Mouse (Mus musculus) gastrocnemius, postnatal 25 days (tissue): ENCODE data around the gene Ift43. TPM values are rescaled to one million over a fixed set of nuclear protein-coding genes. Genes with fewer than 3 reads are reported as not detected.

Source experiments
- DNase-seq: peaks from one replicate; pipeline ENCODE4 v3.0.0; 2022
- total RNA-seq, 2 experiments: library from RNA; stranded (reverse); gene quantifications; 1 replicate in 1 of 2; 2 replicates in 1 of 2; pipeline ENCODE4 v1.2.3; 2021

Gene Ift43
- total RNA-seq, 2 experiments from 2014 or later, result 7.8 to 9.5 TPM

GRCm38 (mm10) chr12:86078176-86078552, 4.2 kb upstream of the Ift43 start:
- no peak for DNase-seq

DNA sequence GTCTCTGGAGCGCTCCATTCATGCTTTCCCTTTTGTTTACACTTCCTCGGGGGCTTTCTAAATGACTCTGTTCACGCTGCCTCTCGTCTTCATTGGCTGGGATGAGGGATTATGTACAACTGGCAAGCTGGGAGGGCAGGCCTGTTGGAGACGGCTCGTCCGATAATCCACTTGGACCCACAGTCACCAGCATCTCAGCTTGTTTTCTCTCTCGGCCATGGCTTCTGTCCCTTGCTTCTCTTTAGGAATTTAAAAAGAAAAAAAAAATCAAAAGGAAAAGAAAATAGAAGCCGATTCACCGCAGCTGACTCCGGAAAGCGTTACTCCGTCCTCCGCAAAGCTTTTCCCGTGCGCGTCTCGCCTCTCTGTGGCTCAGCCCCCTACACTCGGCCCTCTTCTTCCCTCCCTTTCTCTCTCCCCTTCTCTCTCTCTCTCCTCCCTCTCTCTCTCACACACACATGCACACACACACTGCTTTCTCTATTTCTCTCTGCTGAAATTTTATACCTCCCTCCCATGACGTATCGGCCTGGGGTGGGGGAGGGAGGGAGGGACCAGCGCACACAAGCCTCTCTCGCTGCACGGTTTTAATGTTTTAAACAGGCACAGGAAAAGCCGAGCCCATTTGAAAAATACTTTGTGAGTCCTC, 3.7 kb upstream of the Ift43 start, which contains the start of gene Tgfb3:
Gene Tgfb3, minus strand, starts transcription at position 489 of the 649 bp plus-strand sequence.
- peak; percentile 86 for DNase-seq

DNA sequence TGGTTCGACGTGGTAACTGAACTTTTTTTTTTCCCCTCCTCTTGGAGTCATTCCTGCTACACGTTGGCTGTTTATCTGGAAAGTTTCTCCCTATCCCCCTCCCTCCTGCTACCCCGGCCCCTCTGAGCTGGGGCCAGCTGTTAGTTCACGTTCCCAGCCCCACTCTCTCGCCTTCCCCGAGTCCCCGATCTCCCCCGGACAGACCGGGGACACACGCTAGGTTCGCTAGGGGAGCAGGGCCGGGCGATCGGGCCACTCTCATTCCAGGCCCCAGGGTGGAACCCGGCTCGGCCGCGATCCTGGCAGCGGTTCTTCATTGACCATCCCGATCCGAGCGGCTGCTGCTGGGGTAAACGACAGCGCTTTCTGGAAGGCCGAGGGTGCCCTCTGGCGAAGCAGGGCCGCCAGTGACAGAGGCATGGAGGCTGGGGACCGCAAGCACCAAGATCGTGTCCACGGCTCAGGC, 3.1 kb upstream of the Ift43 start:
- peak; percentile 91 for DNase-seq

DNA sequence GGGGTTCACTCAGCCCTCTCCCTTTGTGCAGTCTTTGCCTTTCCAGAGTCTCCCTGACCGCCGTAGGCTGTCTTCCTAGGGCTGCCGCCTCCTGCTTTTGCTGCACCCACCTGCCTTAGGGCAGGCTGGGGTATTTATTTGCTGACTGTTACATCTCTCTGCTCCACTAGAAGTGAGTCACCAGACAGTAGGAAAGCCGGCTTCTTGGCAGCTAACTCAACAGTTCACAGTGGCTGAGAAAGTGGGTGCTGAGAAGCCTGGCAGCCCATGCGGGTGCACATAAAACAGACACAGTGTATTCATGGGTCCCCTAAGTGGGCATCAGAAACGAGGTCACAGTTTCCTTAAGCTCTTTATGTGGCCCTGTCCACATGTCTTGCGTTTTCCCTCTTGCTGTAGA, 3.5 kb downstream of the Ift43 start:
- DNase-seq, result no peak

GRCm38 (mm10) chr12:86086550-86086949, 4.2 kb downstream of the Ift43 start:
- no peak for DNase-seq

DNA sequence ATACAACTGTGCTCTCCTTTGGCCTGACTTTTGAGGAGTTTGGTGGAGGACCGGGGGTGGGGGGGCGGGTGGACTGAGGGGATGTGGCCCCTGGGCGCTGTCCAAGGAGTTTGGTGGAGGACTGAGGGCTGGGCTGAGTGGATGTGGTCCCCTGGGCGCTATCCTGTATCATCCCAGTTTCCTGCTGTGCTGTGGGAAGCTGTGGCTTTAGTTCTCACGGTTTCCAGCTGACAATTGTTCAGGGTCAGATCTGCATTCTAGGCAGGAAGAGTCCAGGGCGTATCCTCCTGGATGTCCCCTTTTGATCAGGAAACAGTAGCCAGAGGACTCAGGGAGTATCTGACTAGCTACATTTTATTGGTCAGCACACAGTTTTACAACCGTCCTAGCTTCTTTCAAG, 5.7 kb downstream of the Ift43 start:
- peak; percentile 64 for DNase-seq

DNA sequence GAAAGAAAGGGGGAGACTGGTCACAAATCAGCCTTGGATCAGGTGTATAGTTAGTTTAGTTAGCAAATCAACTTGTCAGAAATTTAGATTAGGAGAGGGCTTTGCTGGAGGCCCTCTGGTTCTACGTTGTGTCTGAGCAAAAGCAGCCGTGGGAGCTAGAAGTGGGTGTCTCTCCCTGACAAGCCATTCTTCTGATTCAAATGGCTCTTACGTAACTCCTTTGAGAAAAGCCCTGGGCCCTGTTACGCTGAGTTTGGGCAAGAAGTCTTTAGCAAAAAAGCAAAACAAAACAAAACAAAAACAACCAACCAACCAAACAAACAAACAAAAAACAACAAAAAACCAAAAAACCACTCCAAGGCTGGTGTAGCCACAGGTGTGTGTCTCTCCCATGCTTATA, 8.4 kb downstream of the Ift43 start:
- no peak for DNase-seq

- peak; percentile 62 for DNase-seq
Measured at GRCm38 (mm10) chr12:86091601-86092132, 9.3 kb downstream of the Ift43 start.

DNA sequence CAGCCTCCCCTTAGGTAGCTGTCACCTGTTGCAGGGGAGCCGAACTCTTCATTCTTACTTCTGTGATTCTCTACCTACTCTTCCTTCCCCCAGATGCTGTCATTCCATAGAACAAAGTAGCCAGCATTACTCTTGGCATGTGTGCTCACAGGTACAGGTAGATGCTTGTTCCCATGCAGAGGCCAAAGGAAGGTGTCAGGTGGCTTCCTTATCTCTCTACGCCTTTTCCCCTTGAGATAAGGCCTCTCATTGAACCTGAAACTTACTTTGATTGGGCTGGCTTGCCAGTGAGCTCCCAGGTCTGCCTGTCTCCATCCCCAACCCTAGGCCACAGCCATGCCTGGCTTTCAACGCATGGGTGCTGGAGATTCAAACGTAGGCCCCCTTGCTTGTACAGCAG, 11.7 kb downstream of the Ift43 start:
- no peak for DNase-seq

- DNase-seq, result no peak
Measured at GRCm38 (mm10) chr12:86095806-86096205, 13.5 kb downstream of the Ift43 start.

DNA sequence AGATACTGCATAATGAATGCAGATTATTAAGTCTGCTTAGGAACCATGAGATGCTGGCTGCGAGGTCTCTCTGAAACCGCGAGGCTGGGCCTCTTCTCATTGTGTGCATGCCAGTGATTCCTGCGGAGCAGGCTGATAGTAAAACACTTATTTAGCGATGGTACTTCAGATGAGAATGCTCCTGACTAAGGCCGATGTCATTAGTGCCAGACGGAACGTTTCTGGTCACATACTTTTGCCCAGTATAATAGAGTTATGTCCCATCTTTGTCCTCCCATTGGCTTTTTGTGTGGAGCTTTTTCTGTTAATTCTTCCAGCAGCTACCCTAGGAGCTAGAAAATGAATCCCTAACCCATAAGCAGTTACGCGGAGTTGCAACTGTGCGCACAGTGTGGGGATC, 15.4 kb downstream of the Ift43 start:
- DNase-seq, result no peak

GRCm38 (mm10) chr12:86100711-86101110, 18.4 kb downstream of the Ift43 start:
- DNase-seq, result no peak

GRCm38 (mm10) chr12:86102686-86103085, 20.3 kb downstream of the Ift43 start:
- no peak for DNase-seq

DNA sequence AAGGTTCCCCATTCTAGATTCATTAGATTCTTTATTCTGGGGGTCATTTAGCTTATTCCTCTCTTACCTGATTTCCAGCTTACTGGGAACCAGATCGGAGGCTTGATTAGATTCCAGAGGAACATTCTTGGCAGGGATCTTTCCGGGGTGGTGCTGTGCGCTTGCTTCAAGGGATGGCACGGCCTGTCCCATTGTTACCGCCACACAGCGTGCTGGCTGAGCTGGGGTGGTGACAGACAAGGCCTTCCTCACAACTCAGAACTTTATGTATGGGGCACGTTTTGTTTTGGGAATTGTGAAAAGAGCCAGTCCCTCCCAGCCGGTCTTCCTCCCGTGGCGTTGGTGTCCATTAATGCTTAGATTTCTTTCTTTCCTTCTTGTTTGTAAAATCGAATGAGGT, 21.1 kb downstream of the Ift43 start:
- DNase-seq, result no peak

DNA sequence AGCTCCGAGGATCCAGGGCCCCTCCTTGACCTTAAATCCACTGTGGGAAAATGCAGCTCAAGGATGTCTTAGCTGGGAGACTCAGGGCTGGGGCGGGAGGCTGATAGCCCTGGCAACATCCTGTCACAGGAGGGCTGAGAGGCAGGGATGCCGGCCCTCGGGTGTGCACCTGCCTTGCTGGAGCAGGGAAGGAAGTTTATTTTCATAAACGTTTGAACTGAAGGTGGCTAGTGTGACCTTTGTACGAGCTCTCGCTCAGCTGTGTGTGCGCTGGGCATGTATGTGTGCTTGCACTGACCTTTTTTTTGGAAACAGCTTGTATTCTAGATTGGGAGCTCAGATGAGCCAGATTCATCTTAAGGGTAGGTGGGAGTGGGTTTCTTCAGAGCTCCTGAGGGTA, 21.5 kb downstream of the Ift43 start:
- DNase-seq, result no peak

DNA sequence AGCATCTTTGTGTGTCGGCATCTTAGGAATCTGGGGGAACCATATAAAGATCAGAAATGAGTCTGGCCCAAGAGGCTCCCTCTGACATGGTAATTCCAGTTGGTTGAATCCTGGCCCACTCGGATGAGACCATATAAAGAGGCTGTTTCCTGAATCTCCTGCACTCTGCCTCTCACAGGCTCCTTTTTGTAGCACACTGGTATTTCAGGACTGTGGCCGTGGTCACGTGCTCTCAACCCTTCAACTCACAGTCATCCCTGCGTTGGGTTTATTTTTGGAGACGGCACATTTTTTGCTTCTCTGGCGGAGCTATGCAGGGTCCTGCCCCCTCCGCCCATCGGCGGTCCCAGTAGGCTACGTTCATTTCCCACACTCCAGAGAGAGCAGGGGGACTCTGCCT, 22.0 kb downstream of the Ift43 start:
- peak; percentile 40 for DNase-seq

DNA sequence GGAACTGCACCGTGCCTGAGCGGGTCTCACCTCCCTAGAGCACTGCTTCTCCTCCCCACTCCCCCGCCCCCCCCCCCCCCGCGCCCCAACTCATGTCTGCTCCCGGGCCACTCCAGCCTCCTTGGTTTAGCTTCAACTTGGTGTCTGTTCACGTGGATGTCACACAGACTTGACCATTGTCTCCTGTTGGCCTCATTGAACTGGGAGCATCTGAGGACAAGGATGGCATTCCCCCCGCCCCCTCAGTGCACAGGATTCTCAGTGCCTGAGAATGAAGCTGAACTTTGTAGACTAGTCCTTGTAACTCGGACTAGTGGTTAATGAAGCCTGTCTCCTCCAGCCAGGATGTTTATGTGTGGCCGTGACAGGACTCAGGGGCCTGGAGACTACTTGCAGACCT, 23.2 kb downstream of the Ift43 start:
- no peak for DNase-seq

GRCm38 (mm10) chr12:86106086-86106485, 23.7 kb downstream of the Ift43 start:
- no peak for DNase-seq

DNA sequence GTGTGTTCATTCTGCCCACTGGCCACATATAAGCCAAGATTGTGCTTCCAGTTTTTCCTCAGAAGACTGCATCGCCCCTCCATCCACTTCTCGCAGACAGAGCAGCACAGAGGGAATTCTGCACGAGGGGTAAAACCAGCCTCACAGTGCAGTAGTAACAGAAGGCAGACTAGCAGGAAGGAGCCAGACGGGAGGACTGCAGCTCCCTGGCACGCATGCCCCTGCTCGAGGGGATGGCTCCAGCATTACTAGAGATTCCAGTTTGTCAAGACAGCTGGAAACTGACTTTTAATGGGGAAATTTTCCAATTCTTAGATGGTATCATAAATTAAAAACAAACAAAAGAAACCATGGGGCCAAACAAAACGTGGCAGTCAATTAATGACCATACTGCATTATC, 25.3 kb downstream of the Ift43 start:
- DNase-seq, result no peak

DNA sequence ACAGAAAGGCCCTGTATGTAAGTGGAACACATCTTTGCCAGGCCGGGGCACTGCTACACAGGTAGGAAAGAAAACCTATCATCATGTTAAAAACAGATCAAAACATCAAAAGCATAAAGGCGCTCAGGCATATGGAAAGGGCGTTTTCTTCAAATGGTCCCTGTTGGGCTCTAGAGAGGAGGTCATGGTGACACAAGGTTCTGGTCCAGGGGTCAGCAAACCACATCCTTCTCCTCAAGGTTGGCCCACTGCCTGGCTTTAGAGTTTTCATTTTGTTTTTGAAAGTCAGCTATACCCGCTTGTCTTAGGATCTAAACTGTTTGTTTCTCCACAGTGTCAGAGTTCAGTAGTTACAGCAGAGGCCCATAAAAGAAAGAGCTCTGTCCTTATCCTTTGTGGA, 27.2 kb downstream of the Ift43 start:
- no peak for DNase-seq

DNA sequence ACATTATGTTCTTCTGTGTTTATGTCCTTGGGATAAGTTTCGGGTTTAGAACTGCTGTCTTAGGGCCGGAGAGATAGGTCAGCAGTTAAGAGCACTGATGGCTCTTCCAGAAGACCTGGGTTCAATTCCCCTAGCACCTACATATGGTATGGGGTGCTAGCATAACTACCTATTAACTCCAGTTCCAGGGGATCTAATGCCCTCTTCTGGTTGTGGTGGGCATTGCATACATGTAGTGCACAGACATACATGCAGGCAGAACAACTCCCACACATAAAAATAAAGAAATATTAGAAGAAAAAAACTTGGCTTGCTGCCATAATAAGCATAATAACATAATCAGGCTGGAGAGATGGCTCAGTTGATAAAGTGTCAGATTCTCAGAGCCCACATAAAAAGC, 28.3 kb downstream of the Ift43 start:
- no peak for DNase-seq

GRCm38 (mm10) chr12:86116295-86116835, 34.0 kb downstream of the Ift43 start:
- no peak for DNase-seq

DNA sequence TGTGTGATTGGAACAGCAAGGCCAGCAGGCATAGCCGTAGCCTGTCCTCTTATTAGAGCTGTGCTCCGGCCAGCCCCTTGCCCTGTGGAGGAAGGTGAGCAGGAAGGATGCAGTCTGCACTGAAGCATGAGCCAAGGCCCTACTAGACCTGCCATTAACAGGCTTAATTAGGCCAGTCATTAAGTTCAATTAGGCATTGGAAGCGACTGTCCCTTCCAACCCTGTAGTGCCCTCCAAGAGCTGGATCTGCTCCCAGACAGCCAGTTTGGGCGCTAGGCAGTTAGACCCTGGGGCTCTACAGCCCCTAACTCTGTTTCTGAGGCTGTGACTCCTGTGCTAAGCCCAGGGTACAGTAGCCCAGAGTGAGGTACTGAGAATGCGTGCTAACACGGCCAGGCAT, 41.7 kb downstream of the Ift43 start:
- no peak for DNase-seq

GRCm38 (mm10) chr12:86128122-86128521, 45.8 kb downstream of the Ift43 start:
- DNase-seq, result peak; percentile 45
